Mouse (Mus musculus) skeletal muscle tissue, adult 2 months (tissue): Measurements from ENCODE around the gene Amn.

Source experiments
- DNase-seq: peaks from one replicate; pipeline ENCODE4 v3.0.0-alpha.2; 2012; ENCODE audit warnings: low read depth, low spot score

Gene Amn

DNA sequence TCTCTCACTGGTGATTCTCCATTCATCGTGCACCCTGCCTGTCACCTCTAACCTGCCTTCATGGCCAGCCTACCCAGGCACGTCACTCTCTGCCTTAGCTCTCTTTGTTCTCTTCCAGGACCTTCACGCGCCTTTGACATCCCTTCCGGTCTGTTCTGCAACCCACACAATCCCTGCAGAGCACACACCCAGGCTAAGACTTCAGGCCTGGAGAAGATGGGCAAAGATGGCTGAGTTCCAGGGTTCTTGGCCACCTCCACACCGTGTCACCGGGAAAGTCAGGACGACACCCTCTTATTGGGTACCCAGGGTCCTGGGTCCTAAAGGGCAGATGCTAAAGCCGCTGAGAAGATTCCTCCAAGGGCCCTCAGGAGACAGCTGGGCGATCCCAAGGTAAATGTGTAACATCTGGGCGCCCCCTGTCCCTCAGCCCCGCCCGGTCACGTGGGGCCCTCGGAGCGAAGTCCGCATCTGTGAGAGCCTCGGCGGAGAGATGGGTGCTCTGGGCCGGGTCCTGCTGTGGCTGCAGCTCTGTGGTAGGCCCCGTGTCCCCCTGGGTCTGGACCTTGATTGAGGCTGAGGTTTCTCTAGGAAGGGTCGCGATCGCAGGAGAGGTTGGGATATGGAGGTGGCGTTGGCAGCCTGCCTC, at the start of gene Amn:
TSS of gene Amn (plus strand) at position 467 of the 649 bp plus-strand sequence.
- no peak for DNase-seq

DNA sequence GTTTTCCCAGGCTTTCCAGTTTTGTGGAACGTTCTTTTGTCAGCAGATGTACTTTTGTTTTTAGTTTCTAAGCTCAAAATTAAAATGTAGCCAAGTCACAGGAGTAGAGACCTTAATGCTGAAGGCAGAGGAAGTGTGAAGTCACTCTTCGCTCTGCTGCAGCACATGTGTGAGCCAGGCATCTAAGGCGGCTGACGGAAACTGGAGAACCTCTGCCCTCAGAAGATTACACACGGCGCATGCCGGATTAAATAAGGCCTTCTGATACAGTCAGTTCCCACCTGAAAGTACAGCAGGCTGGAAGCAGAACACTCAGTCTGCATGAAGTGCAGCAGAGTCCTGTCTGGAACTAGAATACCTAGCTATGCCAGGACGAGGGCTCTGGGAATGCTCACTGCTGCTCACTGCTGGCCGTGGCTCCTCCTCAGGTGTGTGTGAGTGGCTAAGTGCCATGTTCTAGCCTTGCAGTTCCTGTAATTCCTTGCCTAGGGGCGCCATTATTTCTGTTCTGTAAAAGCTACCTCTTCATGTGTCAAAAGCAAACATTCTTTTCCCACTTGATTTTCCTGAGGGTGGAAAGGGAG, 45.6 kb upstream of the Amn start:
- DNase-seq = no peak

DNA sequence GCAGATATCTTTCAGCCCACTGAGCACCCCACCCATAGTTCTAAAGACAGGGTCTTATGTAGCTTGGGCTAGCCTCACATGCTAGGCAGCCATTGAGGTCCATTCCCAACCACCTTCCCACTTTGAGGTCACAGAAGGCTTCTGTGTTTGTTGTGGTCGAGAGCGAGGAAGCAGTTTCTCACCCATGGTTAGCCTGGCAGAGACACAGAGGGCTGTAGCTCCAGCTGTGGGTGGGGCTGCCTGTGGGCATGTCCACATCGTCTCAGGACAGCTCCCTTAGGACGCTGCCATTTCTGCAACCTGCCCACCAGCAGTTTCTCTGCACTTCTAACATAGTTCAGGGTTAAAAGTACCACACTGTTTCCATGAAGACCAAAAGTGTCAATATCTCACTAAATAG, 43.5 kb upstream of the Amn start:
- DNase-seq = no peak

DNA sequence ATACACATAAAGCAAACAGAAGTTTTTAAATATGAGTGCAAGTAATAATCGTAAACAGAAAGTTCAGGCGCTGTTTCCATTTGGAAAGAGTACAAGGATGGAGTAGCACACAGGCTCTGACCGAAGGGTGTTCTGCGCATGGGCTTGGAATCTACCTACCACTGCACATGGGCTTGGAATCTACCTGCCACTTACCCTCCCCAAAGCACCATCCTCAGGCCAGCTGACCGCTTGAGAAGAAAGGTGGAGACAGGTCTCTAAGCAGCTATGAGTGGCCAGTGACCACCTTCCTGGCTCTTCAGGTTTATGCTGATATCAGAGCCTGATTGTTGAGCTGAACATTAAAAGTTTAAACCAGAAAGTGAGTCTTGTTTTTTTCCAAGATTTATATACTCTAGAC, 42.4 kb upstream of the Amn start:
- no peak for DNase-seq

DNA sequence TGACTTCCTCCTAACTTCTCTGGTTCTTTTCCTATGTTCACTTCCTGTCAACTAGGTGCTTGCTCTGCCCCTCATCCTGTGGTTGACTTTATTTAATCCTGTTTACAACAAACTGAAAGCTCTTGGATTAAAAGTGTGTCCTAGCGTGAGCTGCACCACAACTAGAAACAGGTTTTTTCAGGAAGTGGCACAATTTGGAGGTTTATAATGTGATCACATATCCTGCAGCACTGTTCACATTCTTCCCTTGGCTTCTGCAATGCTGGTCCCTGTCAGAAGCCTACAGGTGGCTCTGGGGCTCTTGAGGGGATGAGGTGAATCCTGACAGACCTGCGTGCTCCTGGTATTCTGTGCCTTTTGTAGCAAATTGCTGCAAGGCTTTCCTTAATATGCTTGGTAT, 40.1 kb upstream of the Amn start:
- DNase-seq = no peak

DNA sequence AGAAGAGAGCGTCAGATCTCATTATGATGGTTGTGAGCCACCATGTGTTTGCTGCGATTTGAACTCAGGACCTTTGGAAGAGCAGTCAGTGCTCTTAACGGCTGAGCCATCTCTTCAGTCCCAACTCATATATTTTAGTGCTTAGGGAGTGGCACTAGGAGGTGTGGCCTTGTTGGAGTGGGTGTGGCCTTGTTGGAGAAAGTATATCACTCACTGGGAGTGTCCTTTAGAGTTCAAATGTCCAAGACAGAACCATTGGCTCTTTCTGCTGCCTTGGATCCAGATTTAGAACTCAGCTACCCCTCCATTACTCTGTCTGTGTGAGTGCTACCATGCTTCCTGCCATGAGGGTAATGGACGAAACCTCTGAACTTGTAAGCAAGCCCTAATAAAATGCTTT, 37.1 kb upstream of the Amn start:
- DNase-seq = no peak

DNA sequence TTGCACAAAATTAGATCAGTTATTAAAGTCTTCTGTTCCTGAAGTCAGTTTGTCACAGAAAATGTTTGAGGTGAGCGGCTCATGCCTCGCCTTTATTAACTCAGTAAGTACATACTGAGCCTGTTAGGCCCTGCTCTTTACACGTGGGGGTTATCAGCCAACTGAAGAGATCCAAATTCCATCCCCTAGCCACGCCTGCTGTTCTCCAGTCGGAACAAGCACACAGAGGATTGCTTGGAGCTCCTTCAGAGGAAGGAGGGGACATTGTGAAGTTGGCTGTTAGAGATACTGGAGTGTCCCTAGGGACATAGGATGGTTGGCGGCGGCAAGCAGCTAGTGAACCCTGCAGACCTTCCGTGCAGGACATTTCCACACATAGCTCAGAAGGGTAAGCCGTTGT, 36.5 kb upstream of the Amn start:
- DNase-seq = peak; percentile 26

DNA sequence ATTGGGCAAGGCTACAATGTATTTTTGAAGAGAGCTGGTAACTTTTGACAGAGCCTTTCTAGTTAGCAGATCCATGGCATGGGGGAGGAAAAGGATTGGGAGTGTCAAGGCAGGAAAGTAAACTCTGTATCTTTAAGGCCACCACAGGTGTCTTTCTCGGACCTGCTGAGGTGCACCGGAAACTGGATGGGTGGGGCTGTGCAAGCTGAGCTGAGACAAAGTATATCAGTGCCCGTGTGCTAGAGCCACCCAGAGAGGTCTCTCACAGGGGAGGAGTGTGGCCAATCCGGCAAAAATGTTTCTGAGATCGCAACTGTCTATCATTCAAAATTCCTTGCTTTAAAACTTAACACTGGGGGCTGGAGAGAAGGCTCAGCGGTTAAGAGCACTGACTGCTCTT, 35.3 kb upstream of the Amn start:
- DNase-seq = no peak

DNA sequence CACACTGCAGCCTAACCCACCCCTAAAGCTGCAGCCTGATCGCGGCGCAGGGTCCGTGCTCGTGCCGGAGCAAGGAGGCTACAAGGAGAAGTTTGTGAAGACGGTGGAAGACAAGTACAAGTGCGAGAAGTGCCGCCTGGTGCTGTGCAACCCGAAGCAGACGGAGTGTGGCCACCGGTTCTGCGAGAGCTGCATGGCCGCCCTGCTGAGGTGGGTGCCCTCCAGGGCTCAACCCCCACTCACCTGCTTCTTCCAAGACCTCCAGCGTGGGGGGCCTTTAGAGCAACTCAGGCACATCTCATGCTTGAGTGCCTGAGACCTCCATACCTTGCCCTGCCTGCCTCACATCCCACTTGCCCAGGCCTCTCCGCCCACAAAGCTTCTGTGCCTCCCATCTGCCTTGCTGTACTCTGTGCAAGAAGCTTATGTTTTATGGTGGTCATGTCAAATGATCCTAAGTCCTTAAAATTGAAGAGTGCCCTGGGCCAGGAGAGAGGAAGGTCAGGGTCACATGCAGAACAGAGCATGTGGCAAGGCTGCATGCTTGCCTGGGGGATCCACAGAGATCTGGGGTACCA, 33.2 kb upstream of the Amn start:
- DNase-seq = no peak

DNA sequence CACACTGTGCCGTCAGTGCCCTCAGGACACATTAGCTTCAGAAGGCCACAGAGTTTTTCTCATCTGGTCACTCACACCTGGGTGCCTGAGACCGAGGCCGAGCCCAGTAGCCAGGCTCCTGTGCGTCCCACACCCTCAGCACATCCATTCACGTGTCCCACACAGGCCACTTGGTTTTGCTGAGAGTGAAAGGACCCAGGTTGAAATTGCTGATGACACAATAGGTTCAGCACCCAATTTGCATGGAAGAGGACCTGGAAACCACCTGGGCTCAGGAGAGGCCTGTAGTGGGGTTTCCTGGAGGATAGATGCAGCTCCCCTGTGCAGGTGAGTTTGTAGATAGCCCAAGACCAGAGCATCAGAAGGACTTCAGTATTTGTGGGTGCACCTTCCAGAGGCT, 32.5 kb upstream of the Amn start:
- no peak for DNase-seq

DNA sequence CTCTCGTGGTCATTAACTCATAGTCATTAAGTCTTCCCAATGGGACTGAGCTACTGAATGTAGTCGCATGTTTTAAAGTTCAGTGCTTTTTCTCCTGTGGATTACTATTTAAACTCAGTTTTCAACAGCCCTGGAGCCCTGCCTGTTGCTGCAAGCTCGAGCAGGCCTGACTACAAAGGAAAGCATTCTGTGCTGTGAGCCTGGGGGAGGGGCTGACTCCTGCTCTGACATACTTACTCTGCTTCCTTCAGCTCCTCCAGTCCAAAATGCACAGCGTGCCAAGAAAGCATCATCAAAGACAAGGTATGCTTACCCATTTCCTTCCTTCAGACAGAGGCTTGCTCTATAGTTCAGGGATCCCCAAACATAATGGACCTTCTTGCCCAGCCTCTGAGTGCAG, 32.1 kb upstream of the Amn start:
- no peak for DNase-seq

DNA sequence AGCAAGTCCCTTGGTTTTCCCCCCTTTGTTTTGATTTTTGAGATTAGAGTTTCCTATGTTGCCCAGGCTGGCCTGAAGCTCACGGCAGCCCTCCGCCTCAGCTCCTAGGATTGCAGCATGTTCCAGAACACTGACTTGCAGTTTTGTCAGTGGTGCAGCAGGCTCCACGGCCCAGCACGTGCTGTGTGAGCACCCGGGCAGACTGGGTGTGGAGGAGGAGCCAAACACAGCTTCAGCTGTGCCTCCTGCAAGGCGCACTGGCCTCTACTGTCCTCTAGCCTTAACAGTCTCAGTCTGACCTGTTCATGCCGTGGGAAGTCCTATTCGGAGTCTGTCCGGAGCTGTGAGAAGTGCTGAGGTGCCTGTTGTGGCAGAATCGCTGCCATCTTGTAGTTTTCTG, 31.0 kb upstream of the Amn start:
- no peak for DNase-seq

DNA sequence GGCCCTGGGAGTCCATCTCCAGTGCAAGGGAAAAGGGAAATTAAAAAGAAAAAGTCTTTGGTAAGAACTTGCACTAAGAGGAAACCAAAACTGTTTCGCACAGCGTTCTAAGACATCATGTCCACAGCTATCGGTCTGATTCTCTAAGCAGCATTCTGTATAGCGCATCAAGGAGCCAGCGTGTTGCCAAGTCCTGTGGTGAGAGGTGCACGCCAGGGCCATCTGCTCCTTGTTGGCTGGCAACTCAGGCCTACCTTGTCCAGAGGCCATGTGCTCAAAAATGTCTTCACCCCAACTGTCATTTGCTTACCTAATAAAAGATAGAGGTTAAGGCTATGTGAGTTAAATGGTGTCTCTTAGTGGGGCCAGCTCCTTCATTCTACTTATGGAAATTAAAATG, 29.0 kb upstream of the Amn start:
- DNase-seq = no peak

DNA sequence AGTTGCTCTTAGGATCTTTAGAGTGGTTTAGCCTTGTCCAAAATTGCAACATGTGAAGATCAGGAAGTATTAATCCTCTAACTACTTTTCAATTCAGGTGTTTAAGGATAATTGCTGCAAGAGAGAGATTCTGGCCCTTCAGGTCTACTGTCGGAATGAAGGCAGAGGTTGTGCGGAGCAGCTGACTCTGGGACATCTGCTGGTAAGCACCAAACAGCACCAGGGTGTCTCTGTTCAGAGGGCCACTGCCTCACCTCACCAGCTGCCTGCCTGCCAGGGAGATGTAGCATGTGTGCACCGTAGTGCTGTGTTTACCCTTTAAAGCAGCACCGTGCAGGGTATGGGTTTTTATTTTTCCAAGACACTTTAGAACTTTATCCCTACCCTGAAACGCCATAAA, 28.5 kb upstream of the Amn start:
- no peak for DNase-seq

DNA sequence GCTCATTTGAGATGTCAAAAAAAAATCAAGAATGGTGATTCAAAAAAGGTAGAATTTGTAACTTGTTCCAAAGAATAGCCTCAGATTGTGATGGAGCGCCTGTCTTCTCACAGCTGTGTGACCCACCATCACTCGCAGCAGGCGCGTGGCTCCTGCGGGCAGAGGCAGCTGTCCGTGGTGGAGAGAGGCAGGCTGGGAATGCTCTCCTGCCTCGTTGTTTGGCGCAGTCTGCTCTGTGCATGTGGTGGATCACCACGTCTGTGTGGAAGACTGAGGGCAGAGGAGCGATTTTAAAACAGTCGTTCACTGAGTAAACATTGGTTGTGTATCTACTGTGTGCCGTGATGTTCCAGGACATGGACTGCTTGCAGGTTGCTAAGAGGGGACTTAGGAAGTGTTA, 27.2 kb upstream of the Amn start:
- DNase-seq = no peak

DNA sequence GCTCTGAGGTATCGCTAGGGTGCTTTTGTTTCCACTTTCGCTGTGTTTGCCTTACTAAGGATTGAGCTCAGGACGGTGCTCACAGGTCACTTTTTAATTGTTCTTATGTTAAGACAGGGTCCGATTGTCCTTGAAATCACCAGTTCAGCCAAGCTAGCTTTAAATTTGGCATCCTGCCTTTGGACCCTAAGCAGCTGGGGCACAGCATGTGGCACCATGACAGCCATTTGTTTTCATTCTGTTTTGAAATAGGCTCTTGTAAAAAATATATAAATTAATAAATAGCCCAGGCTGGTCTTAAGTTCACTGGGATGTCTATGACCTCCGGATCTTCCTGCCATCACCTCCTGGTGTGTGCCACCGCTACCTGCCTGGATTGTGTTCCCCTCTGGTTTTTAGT, 25.8 kb upstream of the Amn start:
- no peak for DNase-seq

DNA sequence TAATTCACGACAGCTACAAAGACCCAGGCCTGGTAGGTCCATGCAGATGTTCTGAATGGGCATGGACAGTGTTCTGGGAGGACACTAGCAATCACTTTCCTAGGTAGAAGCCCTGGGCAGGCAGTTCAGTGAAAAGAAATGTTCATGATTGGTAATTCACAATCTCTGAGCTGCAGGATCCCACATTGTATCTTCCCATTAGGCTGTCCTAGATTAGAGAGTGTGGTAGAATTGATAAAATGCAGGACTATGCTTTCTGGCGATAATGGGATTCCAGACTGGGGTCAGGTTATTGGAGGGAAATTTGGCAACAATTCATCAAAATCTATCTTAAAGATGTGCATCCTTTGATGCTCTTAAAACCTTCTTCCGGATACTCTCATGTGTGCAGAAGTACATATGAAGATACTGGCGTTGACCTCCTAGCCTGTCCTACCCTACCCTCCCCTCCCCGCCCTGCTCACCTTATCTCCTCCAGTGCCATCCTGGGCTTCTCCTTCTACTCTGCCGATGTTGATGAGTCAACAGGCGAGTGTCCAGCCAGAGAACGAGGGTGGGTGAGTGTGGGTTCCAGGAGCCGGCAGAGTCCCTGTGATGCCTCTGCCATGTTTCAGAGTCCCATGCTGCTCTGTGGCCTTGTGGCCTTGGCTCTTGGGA, 24.0 kb upstream of the Amn start:
- no peak for DNase-seq

DNA sequence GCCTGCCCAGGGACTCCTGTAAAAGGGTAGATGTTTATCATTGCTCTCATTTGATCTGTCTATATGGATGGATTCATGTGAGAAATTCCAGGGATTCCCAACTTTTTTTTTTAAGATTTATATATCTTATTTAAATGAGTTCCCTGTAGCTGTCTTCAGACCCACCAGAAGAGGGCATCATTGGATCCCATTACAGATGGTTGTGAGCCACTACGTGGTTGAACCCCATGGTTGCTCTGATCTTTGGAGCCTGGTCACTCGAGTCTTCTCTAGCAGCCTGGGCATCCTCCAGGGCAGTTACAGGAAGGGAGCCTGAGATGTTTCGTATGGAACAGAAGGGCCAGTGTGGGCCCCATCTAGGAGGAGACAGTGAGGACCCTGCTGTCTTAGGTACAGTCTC, 21.8 kb upstream of the Amn start:
- no peak for DNase-seq

DNA sequence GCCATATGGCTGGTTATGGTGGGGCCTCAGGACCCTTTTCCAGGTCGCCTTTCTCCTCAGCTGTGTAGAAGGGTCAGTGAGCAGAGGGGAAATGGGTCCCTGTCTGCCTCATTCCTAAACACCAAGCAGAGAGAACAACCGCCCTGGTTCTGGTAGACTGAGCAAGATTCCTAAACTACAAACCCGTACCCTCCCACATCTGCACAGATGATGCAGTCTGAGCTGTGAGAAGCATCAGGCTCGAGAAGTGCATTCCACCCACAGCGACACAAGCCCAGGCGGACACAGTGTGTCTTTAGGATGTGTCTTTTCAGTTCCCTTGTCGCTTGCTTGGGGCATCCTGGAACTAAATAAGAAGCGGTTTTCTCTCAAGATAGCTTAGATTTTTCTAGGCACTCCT, 20.8 kb upstream of the Amn start:
- no peak for DNase-seq

DNA sequence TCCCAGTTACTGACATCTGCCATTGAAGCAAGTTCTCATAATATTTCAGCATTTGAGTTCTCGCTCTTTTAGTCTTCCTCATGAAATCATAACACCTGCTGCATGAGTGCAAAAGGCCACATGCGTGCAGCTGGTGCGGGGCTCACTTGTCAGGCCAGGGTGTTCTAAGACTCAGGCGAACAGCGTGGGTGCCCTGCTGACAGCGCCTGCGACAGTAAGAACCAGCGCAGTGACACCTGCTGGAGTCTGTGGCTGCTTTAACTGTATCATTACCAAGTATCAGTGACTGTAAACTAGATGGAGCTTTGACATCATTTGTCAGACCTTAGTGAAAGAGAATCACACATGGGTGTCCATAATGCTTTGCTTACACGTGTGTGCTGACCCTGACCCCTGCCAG, 19.7 kb upstream of the Amn start:
- no peak for DNase-seq

DNA sequence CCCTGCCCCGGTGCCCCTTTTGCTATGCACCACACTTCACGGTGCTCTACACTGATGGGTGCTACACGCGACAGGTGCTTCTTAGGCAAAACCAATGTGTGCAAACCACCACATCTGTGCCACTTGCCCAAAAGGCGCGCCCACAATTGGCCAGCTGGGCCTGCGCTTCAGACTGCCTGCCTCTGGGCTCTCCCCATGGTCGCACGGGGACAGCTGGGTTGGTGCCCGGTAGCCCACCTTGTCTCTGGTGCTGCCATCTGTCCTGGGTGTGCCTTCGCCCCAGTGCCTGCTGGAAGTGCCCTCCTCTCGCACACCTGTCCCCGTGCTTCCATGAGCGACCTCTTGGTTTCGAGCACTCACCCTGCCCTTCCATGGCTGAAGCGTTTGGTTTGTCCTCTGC, 7.2 kb upstream of the Amn start:
- DNase-seq = no peak

DNA sequence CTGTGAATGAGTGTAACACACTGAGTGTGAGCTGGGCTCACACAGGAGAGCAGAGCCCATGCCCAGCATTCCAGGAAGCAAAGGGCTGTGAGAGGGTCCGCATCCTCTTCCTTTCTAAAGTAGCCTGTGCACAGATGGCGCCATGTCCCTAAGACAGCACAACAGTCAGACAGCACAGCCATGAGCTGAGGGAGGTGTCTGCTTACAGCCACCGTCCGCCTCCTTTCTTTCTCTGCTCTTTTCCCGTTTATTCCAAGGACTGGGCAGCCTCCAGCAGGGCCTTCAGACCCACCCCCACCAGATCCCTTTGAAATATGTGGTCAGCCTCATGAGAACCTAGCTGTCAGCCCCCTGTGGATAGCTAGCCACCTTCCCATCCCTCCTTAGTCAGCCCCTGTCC, 5.7 kb upstream of the Amn start:
- no peak for DNase-seq

DNA sequence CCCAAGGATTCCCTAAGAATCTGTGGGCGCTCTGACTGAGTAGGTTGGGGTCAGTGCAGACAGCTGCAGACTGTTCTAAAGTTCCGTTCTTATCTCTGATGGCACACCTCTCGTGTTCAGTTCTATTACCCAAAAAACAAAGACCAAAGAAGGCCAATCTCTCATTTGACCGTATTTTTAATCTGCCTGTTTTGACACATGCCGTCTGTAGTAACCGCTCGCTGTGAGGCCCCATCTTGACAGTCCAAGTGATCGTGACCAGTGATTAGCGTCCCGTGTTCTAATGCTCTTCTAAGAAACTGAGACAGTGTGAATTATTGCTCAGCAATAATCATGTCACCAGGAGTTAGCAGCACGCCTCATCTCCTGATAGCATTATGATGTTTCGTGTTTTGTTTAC, 4.3 kb upstream of the Amn start:
- no peak for DNase-seq
